Mouse (Mus musculus): ENCODE results near the gene Tacc3. TPM values are rescaled to one million over a fixed set of nuclear protein-coding genes. Genes with fewer than 3 reads are reported as not detected.

The Tacc3 gene
- 62.0 and 75.1 TPM in 2 replicates for polyA plus RNA-seq (2011; ENCODE audit: insufficient read length, low read depth, missing spikeins)

DNA sequence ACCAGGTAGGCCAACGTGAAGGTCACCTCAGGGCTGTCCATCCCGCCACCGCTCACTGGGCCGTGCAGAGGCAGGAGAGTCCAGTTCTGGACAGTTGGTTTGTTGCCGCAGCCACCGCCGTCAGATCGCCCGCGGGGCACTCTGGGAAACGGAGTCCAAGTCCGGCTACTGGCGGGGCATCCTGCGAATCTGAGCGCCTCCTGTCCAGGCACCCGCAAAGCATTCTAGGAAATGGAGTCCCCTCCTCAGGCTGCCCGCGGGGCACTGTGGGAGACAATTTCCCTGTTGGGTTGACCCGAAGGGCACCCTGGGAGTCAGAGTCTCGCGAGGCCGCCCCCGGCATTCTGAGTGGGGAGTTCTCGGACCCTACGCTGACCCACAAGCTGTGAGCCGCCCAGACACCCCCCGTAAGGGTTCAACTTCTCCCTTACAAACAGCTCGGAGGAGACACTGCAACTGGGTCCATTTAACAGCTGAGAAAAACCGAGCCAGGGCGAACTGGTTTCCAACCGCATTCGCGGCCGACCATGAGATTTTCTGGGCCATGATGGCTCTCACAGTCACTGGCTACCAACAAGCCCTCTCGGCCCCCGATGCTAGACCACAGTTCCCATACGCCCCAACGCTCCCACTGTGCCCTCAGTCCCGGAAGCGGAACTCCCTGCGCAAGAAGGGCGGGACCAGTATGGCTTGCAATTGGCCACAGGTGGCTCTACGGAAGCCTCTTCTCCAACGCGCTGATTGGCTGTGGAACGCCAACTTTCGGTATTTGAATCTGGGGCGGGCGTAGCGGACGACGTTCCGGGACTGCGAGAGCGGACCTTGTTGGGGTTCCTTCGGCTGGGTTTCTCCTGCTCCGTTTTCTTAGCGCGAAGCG, at the start of gene Tacc3, which contains the start of gene Tmem129:
Tacc3 (plus strand) TSS at position 342 of the 877 bp plus-strand sequence.
Tmem129 (minus strand) TSS at position 630 of the 877 bp plus-strand sequence.
- Histone ChIP-seq H3K27ac (ENCODE audit: insufficient read depth, low read length) (peak within 1 kb of the TSS; percentile 95), H3K4me3 (ENCODE audit: insufficient read depth, low read length) (peak within 1 kb of the TSS; percentile 79), H3K4me1 (ENCODE audit: control insufficient read depth, insufficient read depth, low read length) (no peaks in the 10 kb centered on the region)

DNA sequence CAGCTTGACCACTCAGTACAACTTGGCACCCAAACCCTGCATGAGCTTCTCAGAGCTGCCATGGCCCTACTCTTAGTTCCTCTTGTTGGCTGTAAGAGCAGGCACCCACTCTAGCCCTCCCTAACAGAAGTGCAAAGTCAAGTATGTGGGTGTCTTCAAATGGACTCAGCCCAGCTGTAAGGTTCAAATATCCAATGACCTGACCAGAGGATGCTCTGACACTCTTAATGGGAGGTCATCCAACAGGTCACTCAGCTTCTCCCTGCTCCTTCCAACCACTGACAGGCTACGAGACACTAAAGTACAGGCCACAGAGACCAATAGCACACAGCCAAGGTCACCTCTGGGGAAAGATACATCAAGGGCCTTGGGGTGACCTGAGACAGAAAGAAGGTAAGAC, 48.7 kb upstream of the Tacc3 start:
- Histone ChIP-seq H3K27ac (ENCODE audit: insufficient read depth, low read length) (no peak overlapping the region), H3K4me3 (ENCODE audit: insufficient read depth, low read length) (no peak overlapping the region), H3K4me1 (ENCODE audit: control insufficient read depth, insufficient read depth, low read length) (no peaks in the 10 kb centered on the region)
- TF ChIP-seq CTCF (IDR thresholded peaks at IDR 0.05; ENCODE audit: borderline replicate concordance, insufficient read depth, low read length), result no peak
- no peak for TF ChIP-seq POLR2A (IDR thresholded peaks at IDR 0.05; ENCODE audit: low read depth, low read length)

More for the DNA sequence above, at the start of gene Tacc3, which contains the start of gene Tmem129:
- TF ChIP-seq POLR2A (IDR thresholded peaks at IDR 0.05; ENCODE audit: low read depth, low read length) (peak; percentile 87), CTCF (IDR thresholded peaks at IDR 0.05; ENCODE audit: borderline replicate concordance, insufficient read depth, low read length) (no peak)

DNA sequence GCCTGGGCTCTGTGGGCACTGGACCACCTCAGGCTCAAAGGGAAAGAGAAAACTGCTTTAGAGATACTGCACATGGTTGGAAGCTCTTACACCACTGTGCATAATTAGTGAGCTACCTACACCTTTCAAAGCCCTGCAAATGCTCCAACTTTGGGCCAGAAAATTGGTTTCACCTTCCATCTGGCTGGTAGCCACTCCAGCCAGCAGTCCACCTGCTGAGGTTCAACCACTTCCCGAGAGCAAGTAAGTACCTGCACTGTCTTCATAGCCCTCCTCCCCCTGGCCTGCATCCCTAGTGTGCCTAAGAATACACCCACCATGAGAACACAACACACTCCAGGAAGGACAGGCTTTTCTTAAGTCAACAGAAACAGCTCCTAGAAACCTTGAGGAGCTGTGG, 46.1 kb upstream of the Tacc3 start:
- Histone ChIP-seq H3K4me1 (ENCODE audit: control insufficient read depth, insufficient read depth, low read length) (no peaks in the 10 kb centered on the region), H3K4me3 (ENCODE audit: insufficient read depth, low read length) (no peak overlapping the region), H3K27ac (ENCODE audit: insufficient read depth, low read length) (no peak overlapping the region)
- TF ChIP-seq POLR2A (IDR thresholded peaks at IDR 0.05; ENCODE audit: low read depth, low read length) (no peak), CTCF (IDR thresholded peaks at IDR 0.05; ENCODE audit: borderline replicate concordance, insufficient read depth, low read length) (no peak)

DNA sequence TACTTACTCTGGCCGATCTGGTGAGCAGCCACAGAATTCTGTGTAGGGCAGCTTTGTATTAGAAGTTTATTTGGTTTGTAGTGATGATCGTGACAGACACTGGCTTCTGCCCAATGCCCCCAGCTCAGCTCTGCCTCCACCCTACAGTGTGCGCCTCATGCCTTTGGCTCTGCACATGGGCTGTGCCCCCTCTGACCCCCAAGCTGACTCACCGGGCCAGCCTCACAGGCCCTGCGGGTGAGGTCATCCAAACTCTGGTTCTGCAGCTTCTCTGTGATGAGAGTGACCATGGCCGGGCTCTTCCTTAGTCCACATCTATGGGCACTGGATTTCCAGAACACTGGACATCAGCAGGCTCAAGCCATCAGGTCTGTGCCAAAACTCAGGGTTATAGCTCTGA, 43.5 kb upstream of the Tacc3 start:
- TF ChIP-seq POLR2A (IDR thresholded peaks at IDR 0.05; ENCODE audit: low read depth, low read length), result no peak
- Histone ChIP-seq H3K4me3 (ENCODE audit: insufficient read depth, low read length) (no peak overlapping the region), H3K4me1 (ENCODE audit: control insufficient read depth, insufficient read depth, low read length) (no peaks in the 10 kb centered on the region), H3K27ac (ENCODE audit: insufficient read depth, low read length) (no peak overlapping the region)

DNA sequence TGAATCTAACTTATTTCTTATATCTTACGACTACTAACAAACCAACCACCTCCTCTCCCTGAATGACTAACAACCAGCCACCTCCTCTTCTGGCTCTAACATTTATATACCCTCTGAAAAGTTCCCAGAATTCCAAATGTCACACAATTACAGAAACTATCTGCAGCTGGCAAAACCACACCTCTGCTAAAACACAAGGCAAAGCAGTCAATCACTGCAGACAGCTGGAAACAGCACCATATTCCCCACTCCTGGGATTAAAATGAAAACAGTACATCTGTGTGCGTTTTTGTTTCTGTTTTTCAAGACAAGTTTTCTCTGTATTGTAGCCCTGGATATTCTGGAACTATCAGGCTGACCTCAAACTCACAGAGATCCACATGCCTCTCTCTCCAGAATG, 35.3 kb upstream of the Tacc3 start:
- TF ChIP-seq CTCF (IDR thresholded peaks at IDR 0.05; ENCODE audit: borderline replicate concordance, insufficient read depth, low read length) (no peak), POLR2A (IDR thresholded peaks at IDR 0.05; ENCODE audit: low read depth, low read length) (no peak)
- H3K4me1 ChIP-seq (ENCODE audit: control insufficient read depth, insufficient read depth, low read length), result peaks cover 6% of the 10 kb centered on the region; the same call in 1 of the 2 replicates
- no peak overlapping the region for H3K27ac ChIP-seq (ENCODE audit: insufficient read depth, low read length)
- H3K4me3 ChIP-seq (ENCODE audit: insufficient read depth, low read length), result no peak overlapping the region

DNA sequence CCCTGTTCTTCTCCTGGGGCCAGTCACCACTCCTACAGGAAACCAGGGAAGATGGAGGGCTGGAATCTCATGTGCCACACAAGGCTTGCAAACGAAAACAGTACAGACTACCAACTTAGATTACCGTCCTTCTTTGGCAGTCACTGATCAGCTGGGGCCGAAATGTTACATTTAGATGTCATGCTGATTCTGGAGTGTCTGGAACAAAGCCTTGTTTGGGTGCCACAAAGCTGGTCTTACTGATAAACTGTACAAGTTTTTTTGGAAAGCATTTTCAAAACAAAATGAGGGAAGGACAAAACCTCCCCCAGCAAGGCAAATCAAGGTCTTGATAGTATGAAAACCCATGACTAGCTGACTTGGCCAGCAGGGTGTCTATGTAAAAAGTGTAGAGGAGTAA, 34.2 kb upstream of the Tacc3 start:
- peaks cover 7% of the 10 kb centered on the region; the same call in 1 of the 2 replicates for H3K4me1 ChIP-seq (ENCODE audit: control insufficient read depth, insufficient read depth, low read length)
- no peak overlapping the region for H3K4me3 ChIP-seq (ENCODE audit: insufficient read depth, low read length)
- TF ChIP-seq POLR2A (IDR thresholded peaks at IDR 0.05; ENCODE audit: low read depth, low read length) (no peak), CTCF (IDR thresholded peaks at IDR 0.05; ENCODE audit: borderline replicate concordance, insufficient read depth, low read length) (no peak)
- no peak overlapping the region for H3K27ac ChIP-seq (ENCODE audit: insufficient read depth, low read length)

DNA sequence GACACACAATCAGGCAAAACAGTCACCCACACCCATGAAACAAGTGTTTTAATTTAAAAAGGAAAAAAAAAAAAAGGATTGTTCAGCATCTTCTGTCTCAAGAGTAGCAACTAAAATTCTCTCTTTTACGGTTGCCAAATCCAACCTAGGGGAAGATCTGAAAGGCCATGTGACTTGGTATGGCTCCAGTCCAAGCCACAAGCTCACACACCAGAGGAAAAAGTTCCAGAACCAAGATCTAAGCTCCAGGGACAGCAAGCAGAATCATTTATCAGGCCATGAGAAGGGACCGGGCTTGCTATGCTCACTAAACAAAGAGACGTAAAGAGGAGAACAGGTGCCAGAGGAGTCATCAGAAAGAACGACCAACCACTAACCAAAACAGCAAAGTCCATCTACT, 30.0 kb upstream of the Tacc3 start:
- peak; percentile 41 for TF ChIP-seq POLR2A (IDR thresholded peaks at IDR 0.05; ENCODE audit: low read depth, low read length)
- TF ChIP-seq CTCF (IDR thresholded peaks at IDR 0.05; ENCODE audit: borderline replicate concordance, insufficient read depth, low read length), result no peak
- Histone ChIP-seq H3K4me3 (ENCODE audit: insufficient read depth, low read length) (peak overlapping the region; percentile 64), H3K27ac (ENCODE audit: insufficient read depth, low read length) (no peak overlapping the region; the same call in 1 of the 2 replicates), H3K4me1 (ENCODE audit: control insufficient read depth, insufficient read depth, low read length) (peaks cover 10% of the 10 kb centered on the region; the same call in 1 of the 2 replicates)

DNA sequence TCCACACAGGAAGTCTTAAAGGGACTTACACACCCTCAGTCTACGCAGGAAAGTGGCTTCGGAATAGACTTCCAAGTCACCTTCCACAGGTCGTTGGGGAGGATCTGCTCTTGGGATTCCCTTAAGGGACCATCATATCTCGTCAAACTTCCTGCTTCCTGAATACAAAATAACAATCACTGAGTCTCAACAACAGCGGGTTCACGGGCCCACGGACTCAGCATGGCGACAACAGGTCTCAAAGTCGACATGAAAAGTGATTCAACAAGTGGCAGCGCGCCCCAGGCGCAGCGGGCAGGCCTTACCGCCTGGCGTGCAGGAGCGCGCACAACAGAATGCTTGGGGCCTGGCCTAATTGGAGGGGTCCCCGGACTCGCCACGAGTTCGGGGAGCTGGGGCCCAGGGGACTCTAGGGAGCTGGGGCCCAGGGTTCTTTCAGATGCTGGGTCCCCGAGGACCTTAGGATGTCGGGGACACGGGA, 29.1 kb upstream of the Tacc3 start:
- no peak for TF ChIP-seq CTCF (IDR thresholded peaks at IDR 0.05; ENCODE audit: borderline replicate concordance, insufficient read depth, low read length)
- TF ChIP-seq POLR2A (IDR thresholded peaks at IDR 0.05; ENCODE audit: low read depth, low read length), result peak; percentile 59

DNA sequence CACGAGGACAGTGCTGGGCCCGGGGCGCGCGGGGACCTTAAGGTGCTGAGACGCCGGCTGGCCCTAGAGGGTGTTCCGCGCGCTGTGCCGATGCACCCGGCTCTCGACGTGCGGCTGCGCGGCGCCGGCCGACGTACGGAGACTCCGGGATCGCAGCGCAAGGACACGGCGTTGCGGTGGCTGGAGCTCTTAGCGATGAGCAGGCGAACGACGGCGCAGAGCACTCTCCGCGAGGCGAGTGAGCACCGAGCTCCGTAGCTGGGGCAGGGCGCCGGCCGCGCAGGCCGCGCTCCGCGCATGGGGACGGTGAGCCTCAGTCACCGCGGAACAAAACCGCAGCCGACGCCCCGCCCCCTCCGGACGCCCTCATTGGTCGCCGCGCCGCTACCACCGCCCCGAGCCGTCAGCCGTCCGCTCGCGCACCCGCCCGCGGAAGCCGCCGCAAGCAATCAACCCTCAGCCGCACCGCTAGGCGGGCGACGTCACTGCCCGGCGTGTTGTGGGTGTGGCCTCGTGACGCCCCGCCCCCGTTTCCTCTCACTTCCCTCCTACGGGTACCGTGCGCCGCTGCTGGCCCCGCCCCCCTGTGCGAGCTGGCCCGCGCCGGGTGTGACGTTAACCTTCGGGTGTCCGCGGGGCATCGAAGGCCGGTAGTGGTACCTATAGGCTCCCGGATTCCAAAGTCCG, 28.5 kb upstream of the Tacc3 start, which contains the start of the genes Fam53a and Gm9903:
Fam53a (minus strand) TSS at position 335 of the 687 bp plus-strand sequence.
Gm9903 (plus strand) TSS at position 625 of the 687 bp plus-strand sequence.
- Histone ChIP-seq H3K4me1 (ENCODE audit: control insufficient read depth, insufficient read depth, low read length) (peaks cover 10% of the 10 kb centered on the region; the same call in 1 of the 2 replicates), H3K27ac (ENCODE audit: insufficient read depth, low read length) (peak within 1 kb of the TSS; percentile 80), H3K4me3 (ENCODE audit: insufficient read depth, low read length) (peak within 1 kb of the TSS; percentile 70)
- TF ChIP-seq CTCF (IDR thresholded peaks at IDR 0.05; ENCODE audit: borderline replicate concordance, insufficient read depth, low read length) (no peak), POLR2A (IDR thresholded peaks at IDR 0.05; ENCODE audit: low read depth, low read length) (peak; percentile 99)

More for the DNA sequence above, 29.1 kb upstream of the Tacc3 start:
- peak overlapping the region; percentile 61 for H3K4me3 ChIP-seq (ENCODE audit: insufficient read depth, low read length)
- H3K4me1 ChIP-seq (ENCODE audit: control insufficient read depth, insufficient read depth, low read length), result peaks cover 10% of the 10 kb centered on the region; the same call in 1 of the 2 replicates
- peak overlapping the region; percentile 80 for H3K27ac ChIP-seq (ENCODE audit: insufficient read depth, low read length)
